Mouse (Mus musculus): ENCODE results near the gene Mrps16. TPM values are rescaled to one million over a fixed set of nuclear protein-coding genes. Genes with fewer than 3 reads are reported as not detected.

The Mrps16 gene
- total RNA-seq, 2 experiments from 2014 or later = 36.0 to 39.2 TPM

DNA sequence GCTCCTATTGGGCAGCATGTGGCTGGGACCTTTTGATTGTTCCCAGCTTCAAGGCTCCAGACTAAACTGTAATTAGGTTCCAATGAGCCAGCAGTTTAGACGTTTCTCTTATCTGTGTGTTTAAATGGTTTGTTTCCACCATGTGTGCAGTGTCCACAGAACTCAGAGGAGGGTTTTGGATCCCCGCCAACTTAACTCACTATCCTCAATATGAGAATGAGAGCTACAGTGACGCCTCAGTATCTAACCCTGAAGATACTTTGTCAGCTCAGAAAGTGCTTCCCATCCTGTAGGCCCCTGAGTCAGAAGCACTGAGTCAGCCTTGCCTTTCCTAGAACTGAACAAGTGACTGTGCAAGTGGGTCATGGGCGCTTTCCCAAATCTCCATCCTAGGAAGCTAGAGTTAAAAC is 16.3 kb downstream of the Mrps16 start:
- peak in 1 of 2 experiments; percentile 30 for DNase-seq (ENCODE audit: low spot score in 2 of 2)

DNA sequence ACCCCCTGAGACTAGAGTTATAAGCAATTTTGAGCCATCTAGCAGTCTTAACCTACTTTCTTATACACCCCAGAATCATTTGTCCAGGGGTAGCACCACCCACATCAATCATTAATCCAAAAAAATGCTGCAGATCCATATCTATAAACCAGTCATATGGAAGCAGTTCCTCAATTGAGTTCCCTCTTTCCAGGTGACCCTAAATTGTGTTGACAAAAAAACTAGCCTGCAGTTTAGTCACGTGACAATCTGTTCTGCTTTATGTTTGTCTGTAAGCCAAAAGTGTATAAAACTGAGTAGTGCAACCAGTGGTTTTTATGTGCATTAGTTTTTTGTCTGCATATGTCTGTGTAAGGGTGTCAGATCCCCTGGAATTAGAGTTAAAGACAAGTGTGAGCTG is 21.6 kb downstream of the Mrps16 start:
- intact Hi-C loops (cut with DNase I) = no loop called here
- no peak for DNase-seq (ENCODE audit: low spot score in 2 of 2)

More for the DNA sequence above, 16.3 kb downstream of the Mrps16 start:
- intact Hi-C loops (cut with DNase I) = no loop called here

DNA sequence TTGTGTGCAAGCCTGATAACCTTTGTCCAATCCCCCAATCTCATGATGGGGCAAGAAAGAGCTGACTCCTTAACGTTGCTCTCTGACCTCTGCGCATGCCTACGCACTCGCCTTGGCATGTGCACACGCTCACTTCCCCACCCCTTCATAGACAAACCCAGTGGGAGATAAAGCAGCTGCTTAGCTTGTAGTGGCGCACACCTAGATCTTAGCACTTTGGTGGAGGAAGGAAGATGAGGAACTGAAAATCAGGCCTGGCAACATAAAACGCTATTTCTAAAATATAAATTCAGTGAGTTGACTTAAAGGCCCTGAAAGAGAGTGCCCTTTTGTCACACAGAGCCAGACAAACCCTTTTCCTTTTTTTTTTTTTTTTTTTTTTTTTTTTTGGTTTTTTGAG is 22.6 kb downstream of the Mrps16 start:
- intact Hi-C loops (cut with DNase I) = no loop called here
- DNase-seq (ENCODE audit: low spot score in 2 of 2) = no peak

DNA sequence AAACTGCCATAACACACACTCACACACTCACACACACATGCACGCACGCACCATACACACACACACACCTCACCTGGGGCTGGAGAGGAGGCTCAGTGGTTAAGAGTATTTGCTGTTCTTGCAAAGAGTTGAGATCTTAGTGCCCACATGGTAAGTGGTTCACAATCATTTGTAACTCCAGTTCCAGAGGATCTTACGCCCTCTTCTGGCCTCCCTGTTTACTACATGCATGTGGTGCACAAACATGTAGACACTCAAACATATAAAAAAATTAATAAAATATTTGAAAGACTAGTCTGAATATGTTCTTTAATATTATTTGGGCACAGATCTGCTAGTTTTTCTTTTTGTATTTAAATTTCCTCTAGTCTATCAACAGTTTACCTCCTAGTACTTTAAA is 25.2 kb downstream of the Mrps16 start:
- no peak for DNase-seq (ENCODE audit: low spot score in 2 of 2)
- intact Hi-C loops (cut with DNase I) = no loop called here

DNA sequence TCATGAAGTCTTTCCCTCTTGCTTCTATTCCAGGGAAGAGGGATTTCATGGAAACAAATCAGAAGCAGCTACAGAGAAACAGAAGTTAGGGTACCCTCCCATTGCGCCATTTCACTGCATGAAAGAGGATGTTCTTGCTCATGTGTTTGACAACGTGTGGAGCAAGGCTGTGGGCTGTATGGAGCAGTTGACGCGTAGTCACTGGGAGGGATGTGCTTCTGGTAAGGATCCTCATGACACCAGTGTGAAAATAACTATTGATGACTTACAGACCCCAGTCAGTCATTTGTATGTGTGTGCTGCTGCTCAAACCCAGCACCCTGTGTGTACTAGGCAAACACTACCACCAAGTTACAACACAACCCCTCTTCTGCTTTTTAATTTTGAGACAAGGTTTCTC is 30.2 kb downstream of the Mrps16 start:
- no peak for DNase-seq (ENCODE audit: low spot score in 2 of 2)
- intact Hi-C loops (cut with DNase I) = no loop called here

DNA sequence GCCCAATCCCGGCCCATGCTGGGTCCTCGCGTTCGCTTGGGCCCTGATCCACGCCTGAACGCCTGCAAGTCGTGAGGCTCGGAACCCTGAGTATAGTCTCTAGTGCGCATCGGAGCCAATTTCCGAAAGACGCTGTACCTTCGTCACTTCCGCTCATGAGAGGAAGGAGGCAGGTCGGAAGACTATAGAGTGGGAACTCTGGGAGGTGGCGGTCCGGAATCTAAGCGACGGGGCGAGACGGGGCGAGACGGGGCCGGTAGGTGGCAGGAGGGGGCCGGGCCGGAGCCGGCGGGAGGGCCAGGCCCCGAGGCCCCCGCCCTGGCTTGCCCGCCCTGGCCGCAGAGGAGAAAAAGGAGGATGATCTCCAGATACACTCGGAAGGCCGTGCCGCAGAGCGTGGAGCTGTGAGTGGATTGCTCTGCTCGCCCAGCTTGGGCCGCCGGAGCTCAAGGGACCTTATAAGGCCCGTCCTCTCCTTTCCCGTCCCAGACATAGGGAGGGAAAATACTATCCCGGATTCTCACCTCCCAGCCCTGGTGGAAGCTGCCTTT is 45.4 kb downstream of the Mrps16 start, which contains the start of the genes Ecd and Fam149b:
Gene Ecd, minus strand, starts transcription at position 131 of the 551 bp plus-strand sequence.
Gene Fam149b, plus strand, starts transcription at position 172 of the 551 bp plus-strand sequence.
- intact Hi-C loops (cut with DNase I) = no loop called here
- DNase-seq (ENCODE audit: low spot score in 2 of 2) = peak; percentile 91 to 96

DNA sequence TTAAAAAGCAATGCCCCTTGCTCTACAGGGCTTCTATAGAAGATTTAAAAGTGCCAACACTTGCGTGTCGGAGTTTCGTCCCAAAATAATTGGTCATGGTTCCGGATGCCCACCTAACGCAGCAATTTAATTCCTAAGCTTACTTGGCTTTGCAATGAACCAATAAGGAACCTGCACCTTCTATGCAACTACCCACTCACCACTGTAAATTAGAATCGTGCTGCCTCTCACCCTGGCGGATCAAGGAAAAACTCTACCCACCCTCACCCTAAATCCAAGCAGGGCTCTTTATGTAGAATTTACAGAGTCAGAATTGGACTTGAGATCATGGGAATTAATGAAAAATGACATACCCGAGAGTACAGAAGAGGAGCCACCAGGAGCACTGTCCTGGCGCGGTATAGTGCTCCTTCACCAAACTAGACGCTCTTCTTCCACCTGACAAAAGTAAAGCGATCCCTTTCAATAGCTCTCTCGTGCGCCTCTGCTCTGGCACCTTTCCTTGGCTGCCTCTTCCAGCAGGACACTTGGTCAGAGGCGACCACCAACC is 45.9 kb downstream of the Mrps16 start:
- intact Hi-C loops (cut with DNase I) = no loop called here
- peak in 1 of 2 experiments; percentile 53 for DNase-seq (ENCODE audit: low spot score in 2 of 2)

DNA sequence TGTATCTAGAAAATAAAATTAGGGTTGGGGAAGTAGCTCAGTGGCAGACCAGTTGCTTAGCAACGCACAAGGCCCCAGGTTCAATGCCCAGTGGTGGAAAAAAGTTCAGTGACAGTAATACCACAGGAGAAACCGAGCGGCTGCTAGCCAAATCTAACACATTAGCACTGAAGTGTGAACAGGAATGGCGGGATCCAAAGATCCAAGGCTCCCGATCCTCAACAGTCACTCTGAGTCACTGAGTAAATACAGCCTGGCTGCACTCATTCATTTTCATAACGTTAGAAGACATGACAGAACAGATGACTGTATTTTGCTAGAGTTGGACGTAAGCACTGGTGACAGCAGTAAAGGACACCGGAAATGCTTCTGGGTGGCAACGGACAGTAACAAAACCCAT is 47.5 kb downstream of the Mrps16 start:
- peak in 1 of 2 experiments; percentile 24 for DNase-seq (ENCODE audit: low spot score in 2 of 2)
- intact Hi-C loops (cut with DNase I) = no loop called here

DNA sequence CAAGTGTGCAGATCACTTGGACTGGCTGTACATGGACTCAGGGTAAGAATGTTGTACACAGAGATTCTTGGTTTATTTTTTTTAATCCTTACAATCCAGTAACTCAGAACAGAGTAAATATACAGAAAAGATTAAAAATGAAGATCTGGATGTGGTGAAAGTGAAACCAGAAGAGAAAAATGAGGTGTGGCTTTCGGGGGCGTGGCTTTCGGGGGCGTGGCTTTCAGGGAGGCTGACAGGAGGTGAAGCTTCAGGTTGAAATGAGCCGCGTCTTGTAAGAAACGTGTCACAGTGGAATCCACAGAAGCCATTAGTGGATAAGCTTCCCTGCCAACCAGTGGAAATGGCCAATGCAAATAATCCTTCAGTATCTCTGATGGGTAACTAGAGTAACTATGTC is 52.6 kb downstream of the Mrps16 start:
- DNase-seq (ENCODE audit: low spot score in 2 of 2) = no peak
- intact Hi-C loops (cut with DNase I) = no loop called here

DNA sequence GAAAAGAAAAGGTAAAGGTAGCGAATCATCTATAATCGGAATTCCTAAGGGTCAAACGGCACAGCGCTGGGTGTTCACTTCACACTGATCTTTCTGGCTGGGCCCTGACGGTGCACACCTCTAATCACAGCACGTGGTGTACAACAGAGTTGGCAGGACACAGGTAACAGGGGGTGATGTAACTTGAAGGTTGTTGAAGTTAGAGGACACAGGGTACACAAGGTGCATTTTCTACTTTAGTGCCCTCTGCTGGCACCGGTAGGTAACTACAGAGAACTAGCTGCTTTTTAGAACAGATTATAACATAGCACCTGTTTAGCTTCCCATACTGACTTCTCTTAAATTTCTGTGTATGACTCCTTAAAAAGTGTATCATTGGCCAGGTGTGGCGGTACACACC is 53.3 kb downstream of the Mrps16 start:
- intact Hi-C loops (cut with DNase I) = no loop called here
- no peak for DNase-seq (ENCODE audit: low spot score in 2 of 2)

DNA sequence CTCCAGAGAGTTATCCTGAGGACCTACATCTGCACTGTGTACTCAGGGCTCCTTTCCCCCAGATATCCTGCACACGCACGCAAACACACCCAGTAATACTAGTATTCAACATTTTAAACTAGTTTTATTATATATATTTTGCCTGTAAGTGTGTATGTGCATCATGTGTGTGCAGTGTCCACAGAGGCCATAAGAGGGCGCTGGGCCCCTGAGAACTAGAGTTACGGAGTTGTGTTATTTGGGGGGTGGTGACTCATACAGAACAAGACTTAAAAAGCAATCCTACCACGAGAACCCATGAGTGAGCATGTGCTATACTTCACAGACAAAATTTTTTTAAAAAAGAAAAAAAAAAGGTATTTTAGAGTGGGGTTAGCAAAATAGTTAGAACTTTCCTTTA is 54.0 kb downstream of the Mrps16 start:
- intact Hi-C loops (cut with DNase I) = no loop called here
- no peak for DNase-seq (ENCODE audit: low spot score in 2 of 2)

Other genes with a start within 250 kb of the Mrps16 start
- gene Kcnk5, start 211.8 kb downstream of the Mrps16 start, total RNA-seq (2021) = under 1 TPM; 0.18 to 0.37 TPM
- gene Kcnk16, start 124.4 kb downstream of the Mrps16 start, total RNA-seq (2021) = not detected
- 10 to 100 TPM; 15.6 to 18.8 TPM for gene Nudt13, start 98.9 kb downstream of the Mrps16 start, total RNA-seq (2021)
- 10 to 100 TPM; 36.9 to 38.7 TPM for gene Ecd, start 45.5 kb downstream of the Mrps16 start, total RNA-seq (2021)
- gene Fam149b, start 45.5 kb downstream of the Mrps16 start, total RNA-seq (2021) = 10 to 100 TPM; 45.6 to 50.7 TPM
- gene Dnajc9, start 4.7 kb downstream of the Mrps16 start, total RNA-seq (2021) = 10 to 100 TPM; 21.4 to 22.3 TPM
- gene Cfap70, start 58.6 kb upstream of the Mrps16 start, total RNA-seq (2021) = 1 to 10 TPM; 1.1 to 1.7 TPM
- gene Anxa7, start 86.5 kb upstream of the Mrps16 start, total RNA-seq (2021) = 10 to 100 TPM; 57.5 to 58.2 TPM
- gene Mss51, start 103.3 kb upstream of the Mrps16 start, total RNA-seq (2021) = 1 to 10 TPM in 1 of 2 experiments, under 1 TPM in 1; 0.89 to 1.1 TPM
- gene Ppp3cb, start 152.9 kb upstream of the Mrps16 start, total RNA-seq (2021) = 100 to 1,000 TPM; 297 to 305 TPM
- gene Usp54, start 247.4 kb upstream of the Mrps16 start, total RNA-seq (2021) = 10 to 100 TPM; 38.5 to 46.7 TPM